26 mouse cellular contexts compared by ENCODE assay signal in the genomic region with DNA sequence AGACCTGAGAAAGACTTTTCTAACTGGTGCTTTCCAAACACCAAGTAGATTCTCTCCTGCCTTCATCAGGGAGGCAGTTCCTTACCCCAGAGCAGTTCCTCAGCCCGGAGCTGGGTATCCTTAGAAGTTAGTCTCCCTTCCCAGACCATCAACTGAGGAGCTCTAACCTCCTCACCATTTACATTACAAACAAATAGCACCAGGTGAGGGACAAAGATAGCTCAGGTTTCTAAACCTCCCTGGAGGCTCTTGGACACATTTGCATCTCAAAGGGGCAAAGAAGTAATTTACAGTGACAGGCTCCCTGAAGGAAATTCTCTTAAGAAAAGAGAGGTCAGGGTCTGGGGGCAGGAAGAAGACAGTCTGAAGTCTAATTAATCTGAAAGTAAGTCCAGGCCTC.
DNase-seq lines count a peak whose midpoint lies in the region; ATAC-seq and TF ChIP-seq lines count a peak whose summit lies in the region.
"Had no signal": no experiment of that assay in that cellular context is flagged by ENCODE, and none has a peak within 500 bp of the region (broad histone marks: within the 10 kb centered on the region; RNA-seq: fewer than 3 reads in every experiment).

No protein-coding gene starts in this region.

- no peak for TF ChIP-seq POLR2A in ES-Bruce4 (IDR thresholded peaks at IDR 0.05; ENCODE audit: insufficient read depth, low read length)

- DNase-seq in ES-E14 (ENCODE audit: low read depth, low spot score) (peak; percentile 72), WW6 (ENCODE audit: low read depth, low spot score) (peak; percentile 43)
- no peak for DNase-seq in gastrocnemius, postnatal 10 days
- no peak for DNase-seq in thymus, postnatal 10 days (ENCODE audit: low spot score in 2 of 2)
- DNase-seq: adrenal gland, adult 8-10 months; adrenal gland, postnatal 14 days; adrenal gland, postnatal 36 days; B cell, adult 2 months; cerebellum, adult 11-12 months; cerebellum, adult 8-10 months; cerebellum, adult 9-11 months; cerebellum, postnatal 14 days; cerebellum, postnatal 36 days; embryo, embryonic 11 days had no signal

- H3K9ac ChIP-seq in ES-Bruce4 (ENCODE audit: low read depth, poor library complexity, severe bottlenecking), result no peak overlapping the region
- no peak overlapping the region for H3K9ac ChIP-seq in ES-E14 (ENCODE audit: insufficient read depth, low read depth, low read length, poor library complexity, severe bottlenecking)
- H3K9ac ChIP-seq in kidney, embryonic 15.5 days, result no peak overlapping the region
- H3K9ac ChIP-seq: embryonic facial prominence, embryonic 13.5 days; embryonic facial prominence, embryonic 15.5 days; forebrain, embryonic 12.5 days had no signal

- no peak for ATAC-seq in kidney, embryonic 15.5 days (replicated peaks; ENCODE audit: low FRiP score)
- ATAC-seq: activated CD4-positive, CD25-positive, alpha-beta regulatory T cell, adult 4 months; CD4-positive, CD25-positive, alpha-beta regulatory T cell, adult 4 months; forebrain, embryonic 14.5 days; forebrain, embryonic 16.5 days had no signal

- H3K4me3 ChIP-seq in ES-Bruce4 (ENCODE audit: low read depth, low read length) (no peak overlapping the region), ES-E14 (ENCODE audit: insufficient read depth in 1 of 2, low read depth in 1 of 2, low read length in 2 of 2, poor library complexity in 1 of 2, severe bottlenecking in 1 of 2) (no peak overlapping the region)
- no peak overlapping the region for H3K4me3 ChIP-seq in kidney, embryonic 15.5 days (replicated peaks)
- H3K4me3 ChIP-seq: embryonic facial prominence, embryonic 13.5 days; embryonic facial prominence, embryonic 15.5 days; erythroblast, embryonic 14.5 days; forebrain, embryonic 10.5 days; forebrain, embryonic 12.5 days had no signal

- H3K9me3 ChIP-seq in ES-Bruce4 (replicated peaks; ENCODE audit: control insufficient read depth, insufficient read depth, low read length, poor library complexity, severe bottlenecking), result no peaks in the 10 kb centered on the region
- no peaks in the 10 kb centered on the region for H3K9me3 ChIP-seq in ES-E14 (ENCODE audit: control insufficient read depth, insufficient read depth, low read depth, low read length)
- H3K9me3 ChIP-seq in kidney, embryonic 15.5 days (replicated peaks), result no peaks in the 10 kb centered on the region
- H3K9me3 ChIP-seq: embryonic facial prominence, embryonic 13.5 days; embryonic facial prominence, embryonic 15.5 days; forebrain, embryonic 10.5 days; forebrain, embryonic 12.5 days had no signal

- WGBS in kidney, embryonic 15.5 days, result 13% methylated on average over 1 of the region's 1 CpGs

- in situ Hi-C loops in ES-E14 (cut with MboI; ENCODE audit: low sequenced_read_pairs in 2 of 2, unreplicated experiment in 2 of 2), result no loop called here

- H3K27ac ChIP-seq in ES-Bruce4 (ENCODE audit: insufficient read depth, low read length), result peak overlapping the region; percentile 80; the same call in 1 of the 2 replicates
- no peak overlapping the region for H3K27ac ChIP-seq in ES-E14 (ENCODE audit: insufficient read depth, low read depth, low read length, poor library complexity, severe bottlenecking)
- H3K27ac ChIP-seq in kidney, embryonic 15.5 days, result no peak overlapping the region
- H3K27ac ChIP-seq: embryonic facial prominence, embryonic 13.5 days; embryonic facial prominence, embryonic 15.5 days; forebrain, embryonic 10.5 days; forebrain, embryonic 12.5 days had no signal

- H3K4me1 ChIP-seq in ES-Bruce4 (ENCODE audit: control insufficient read depth, insufficient read depth, low read length), result peaks cover 2% of the 10 kb centered on the region
- H3K4me1 ChIP-seq in ES-E14 (ENCODE audit: control insufficient read depth in 2 of 2, insufficient read depth in 2 of 2, low read length in 2 of 2, poor library complexity in 1 of 2), result peaks cover 0 to 11% of the 10 kb centered on the region in 2 experiments; a peak in 2 of 4 replicates
- no peaks in the 10 kb centered on the region for H3K4me1 ChIP-seq in kidney, embryonic 15.5 days
- H3K4me1 ChIP-seq: embryonic facial prominence, embryonic 13.5 days; embryonic facial prominence, embryonic 15.5 days; forebrain, embryonic 10.5 days had no signal

- no peak for TF ChIP-seq EP300 in ES-Bruce4 (IDR thresholded peaks at IDR 0.05; ENCODE audit: insufficient read depth, low read depth, low read length)

- H3K36me3 ChIP-seq in ES-Bruce4 (ENCODE audit: control insufficient read depth, insufficient read depth, low read length, poor library complexity, severe bottlenecking), result no peaks in the 10 kb centered on the region
- no peaks in the 10 kb centered on the region for H3K36me3 ChIP-seq in ES-E14 (ENCODE audit: control insufficient read depth, insufficient read depth, low read length, poor library complexity, severe bottlenecking)
- H3K36me3 ChIP-seq in kidney, embryonic 15.5 days, result no peaks in the 10 kb centered on the region
- H3K36me3 ChIP-seq: embryonic facial prominence, embryonic 13.5 days; embryonic facial prominence, embryonic 15.5 days; forebrain, embryonic 10.5 days; forebrain, embryonic 12.5 days had no signal

- H3K4me2 ChIP-seq in kidney, embryonic 15.5 days, result no peak overlapping the region
- H3K4me2 ChIP-seq: embryonic facial prominence, embryonic 13.5 days; embryonic facial prominence, embryonic 15.5 days; forebrain, embryonic 12.5 days had no signal

- peaks cover 3% of the 10 kb centered on the region for H3K27me3 ChIP-seq in ES-Bruce4 (ENCODE audit: control insufficient read depth, insufficient read depth, low read length, poor library complexity, severe bottlenecking)
- H3K27me3 ChIP-seq in kidney, embryonic 15.5 days, result no peaks in the 10 kb centered on the region
- H3K27me3 ChIP-seq: CH12.LX; embryonic facial prominence, embryonic 13.5 days; embryonic facial prominence, embryonic 15.5 days had no signal

- TF ChIP-seq CTCF in ES-Bruce4 (IDR thresholded peaks at IDR 0.05; ENCODE audit: low read depth, low read length), result no peak

TF ChIP-seq in ES-E14, 5 proteins besides CTCF, POLR2A, EP300 and RAD21:
- TF ChIP-seq ZC3H11A (IDR thresholded peaks at IDR 0.05; ENCODE audit: borderline replicate concordance, low read depth, low read length), result no peak
- TF ChIP-seq MAFK (IDR thresholded peaks at IDR 0.05; ENCODE audit: insufficient read depth, low read depth, low read length), result no peak
- no peak for TF ChIP-seq ZNF384 (IDR thresholded peaks at IDR 0.05; ENCODE audit: low read depth, low read length)
- TF ChIP-seq CHD2 (IDR thresholded peaks at IDR 0.05; ENCODE audit: low read depth, low read length), result no peak
- TF ChIP-seq HCFC1 (IDR thresholded peaks at IDR 0.05; ENCODE audit: borderline replicate concordance, insufficient read depth, low read length), result no peak

Comparison
In these comparisons a context has a peak if more than half of its experiments do, and no peak if none do; other contexts are left out.
1. DNase-seq: peak in ES-E14 (single experiment) and WW6 (single experiment); none in gastrocnemius, postnatal 10 days (single experiment) and thymus, postnatal 10 days (0 of 2).